Mouse (Mus musculus) ovary, adult 10 weeks (tissue): ENCODE results near the gene Grrp1. TPM values are rescaled to one million over a fixed set of nuclear protein-coding genes. Genes with fewer than 3 reads are reported as not detected.

Experiments
- polyA plus RNA-seq: library from polyadenylated mRNA; stranded (reverse); fragments of 350-450 nt; fragmentation: Illumina TruSeq; extraction: RNeasy Lipid Tissue Mini Kit (QIAGEN cat#74804); gene quantifications from one replicate; pipeline ENCODE4 v1.2.3, GENCODE M21; 2014

Gene Grrp1
- polyA plus RNA-seq, result not detected

DNA sequence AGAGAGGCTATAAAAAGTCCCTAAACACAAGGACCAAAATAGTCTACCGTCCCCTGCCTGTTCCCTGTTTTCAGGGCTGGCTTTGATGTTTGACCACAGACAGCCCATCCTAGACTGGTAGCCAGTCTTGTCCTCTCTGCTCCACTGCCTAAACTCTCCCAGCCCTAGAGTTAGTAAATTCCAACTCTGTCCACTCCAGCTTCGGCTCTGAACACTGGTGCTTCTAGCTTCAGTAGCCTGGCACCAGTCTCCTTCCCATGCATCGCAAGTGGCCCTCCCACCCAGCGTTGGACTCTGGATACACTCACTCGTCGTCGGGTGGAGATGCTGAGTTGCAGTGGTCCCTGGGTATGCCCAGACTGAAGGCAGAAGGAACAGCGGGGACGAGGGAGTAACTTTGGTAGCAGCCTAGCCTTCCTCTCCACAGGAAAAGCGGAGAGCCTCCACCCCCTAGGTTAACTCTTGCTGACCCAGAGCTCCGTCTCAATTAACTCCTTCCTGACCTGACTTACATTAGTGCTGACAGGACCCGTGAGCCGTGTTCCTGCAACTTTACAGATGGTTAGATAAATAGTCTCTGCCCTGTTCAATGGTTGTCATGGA, at the start of gene Grrp1:
Gene Grrp1 (minus strand): TSS at position 385 of the 603 bp plus-strand sequence.

DNA sequence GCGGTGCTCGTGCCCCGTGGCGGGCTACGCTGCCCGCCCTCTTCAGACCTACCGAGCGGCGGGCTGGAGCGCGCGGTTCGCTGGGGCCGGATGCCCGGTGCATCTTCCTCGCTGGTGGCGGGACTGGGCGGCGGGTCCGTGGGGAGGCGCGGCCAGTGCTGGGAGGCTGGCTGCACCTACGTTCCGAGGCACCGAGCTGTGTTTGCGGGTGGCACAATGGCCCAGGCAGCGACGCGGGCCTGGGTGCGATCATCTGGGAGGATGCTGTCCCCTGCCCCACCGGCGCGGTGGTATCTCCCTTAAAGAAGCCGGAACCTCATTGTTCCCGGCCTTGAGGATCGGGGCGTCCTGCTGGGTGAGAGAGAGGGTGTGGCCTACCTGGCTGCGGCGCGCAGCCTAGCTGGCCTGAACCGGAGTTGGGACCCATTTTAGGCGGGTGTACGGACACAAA, 33.7 kb upstream of the Grrp1 start, which contains the start of gene Pdik1l:
Gene Pdik1l (minus strand): TSS at position 321 of the 451 bp plus-strand sequence.

DNA sequence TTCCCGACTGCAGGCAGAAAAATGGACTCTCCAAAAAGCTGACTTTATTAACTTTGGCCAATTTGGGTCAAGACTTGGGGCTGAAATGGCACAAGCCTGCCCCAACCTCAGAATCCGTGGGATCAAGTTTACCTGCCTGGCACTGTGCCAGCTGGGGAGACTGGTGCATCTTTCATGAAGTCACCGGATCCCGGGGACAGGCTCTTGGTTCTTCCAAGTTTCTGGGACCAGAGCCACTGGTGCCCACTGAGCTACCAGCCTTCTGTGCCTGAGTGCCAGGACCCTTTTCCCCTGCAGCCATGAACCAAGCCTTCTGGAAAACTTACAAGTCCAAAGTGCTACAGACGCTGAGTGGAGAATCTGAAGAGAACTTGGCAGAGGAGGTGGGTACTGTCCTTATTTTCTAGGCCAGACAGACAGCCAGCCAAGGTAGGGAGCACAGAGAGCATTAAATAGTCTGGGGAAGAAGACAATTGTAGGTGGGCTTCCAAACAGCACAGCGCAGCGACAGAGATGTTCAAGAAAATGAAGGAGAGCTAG, 7.1 kb downstream of the Grrp1 start, which contains the start of gene Gm30191:
Gene Gm30191 (plus strand): TSS at position 217 of the 540 bp plus-strand sequence.

GRCm38 (mm10) chr4:134245148-134245843, 8.6 kb downstream of the Grrp1 start, which contains the start of gene Zfp593:
Gene Zfp593 (minus strand): TSS chr4:134245592.

GRCm38 (mm10) chr4:134243516-134244250, 10.2 kb downstream of the Grrp1 start, which contains the start of gene E130218I03Rik:
Gene E130218I03Rik (plus strand): TSS chr4:134243662.

GRCm38 (mm10) chr4:134238279-134238651, 15.6 kb downstream of the Grrp1 start, which contains the start of gene Cnksr1:
Gene Cnksr1 (minus strand): TSS chr4:134238399.

GRCm38 (mm10) chr4:134227194-134227593, 26.7 kb downstream of the Grrp1 start, which contains the start of gene Catsper4:
Gene Catsper4 (minus strand): TSS chr4:134227383.

GRCm38 (mm10) chr4:134202904-134203303, 51.0 kb downstream of the Grrp1 start, which contains the start of gene Gm7534:
Gene Gm7534 (minus strand): TSS chr4:134203004.

Other genes starting within 250 kb of the Grrp1 start
- 1.3 TPM for gene Lin28a, start 235.3 kb downstream of the Grrp1 start, polyA plus RNA-seq
- not detected for gene Zfp683, start 200.3 kb downstream of the Grrp1 start, polyA plus RNA-seq
- gene Crybg2, start 193.3 kb downstream of the Grrp1 start, polyA plus RNA-seq, result not detected
- 44.5 TPM for gene Cd52, start 159.0 kb downstream of the Grrp1 start, polyA plus RNA-seq
- not detected for gene Ubxn11, start 151.5 kb downstream of the Grrp1 start, polyA plus RNA-seq
- not detected for gene Sh3bgrl3, start 125.3 kb downstream of the Grrp1 start, polyA plus RNA-seq
- gene Cep85, start 67.0 kb downstream of the Grrp1 start, polyA plus RNA-seq, result 6.6 TPM
- gene Gm7534, start 51.1 kb downstream of the Grrp1 start, polyA plus RNA-seq, result not detected
- not detected for gene Catsper4, start 26.7 kb downstream of the Grrp1 start, polyA plus RNA-seq
- gene Cnksr1, start 15.7 kb downstream of the Grrp1 start, polyA plus RNA-seq, result not detected
- not detected for gene E130218I03Rik, start 10.4 kb downstream of the Grrp1 start, polyA plus RNA-seq
- gene Zfp593, start 8.5 kb downstream of the Grrp1 start, polyA plus RNA-seq, result 0.46 TPM
- gene Gm30191, start 7.2 kb downstream of the Grrp1 start, polyA plus RNA-seq, result not detected
- 37.5 TPM for gene Pdik1l, start 33.8 kb upstream of the Grrp1 start, polyA plus RNA-seq
- not detected for gene Trim63, start 61.0 kb upstream of the Grrp1 start, polyA plus RNA-seq
- gene Slc30a2, start 89.1 kb upstream of the Grrp1 start, polyA plus RNA-seq, result 6.9 TPM
- gene Extl1, start 129.7 kb upstream of the Grrp1 start, polyA plus RNA-seq, result not detected
- 3.7 TPM for gene Pafah2, start 142.2 kb upstream of the Grrp1 start, polyA plus RNA-seq
- 210 TPM for gene Stmn1, start 214.2 kb upstream of the Grrp1 start, polyA plus RNA-seq
- gene Paqr7, start 242.6 kb upstream of the Grrp1 start, polyA plus RNA-seq, result 14.9 TPM